Mouse (Mus musculus) heart, postnatal 10 days (tissue): ENCODE measurements around the gene Mrpl48. TPM values are rescaled to one million over a fixed set of nuclear protein-coding genes. Genes with fewer than 3 reads are reported as not detected.
"Not testable (repeated sequence)": the region's sequence is repeated elsewhere in the genome, so short reads cannot be mapped to it uniquely, and the experiment has no call there.

Experiments
- DNase-seq, 2 experiments: peaks; one replicate each; pipeline ENCODE4 v3.0.0; 2021
- intact Hi-C: fragments of 180-260 bp; cut with DNase I; formaldehyde crosslinking; loops from one replicate; pipeline ENCODE4 v1.15.1; 2025
- total RNA-seq, 2 experiments: library from RNA; stranded (reverse); gene quantifications; 2 replicates each; pipeline ENCODE4 v1.2.3; 2021

The Mrpl48 gene
- total RNA-seq, 2 experiments from 2014 or later = 70.3 to 70.4 TPM

DNA sequence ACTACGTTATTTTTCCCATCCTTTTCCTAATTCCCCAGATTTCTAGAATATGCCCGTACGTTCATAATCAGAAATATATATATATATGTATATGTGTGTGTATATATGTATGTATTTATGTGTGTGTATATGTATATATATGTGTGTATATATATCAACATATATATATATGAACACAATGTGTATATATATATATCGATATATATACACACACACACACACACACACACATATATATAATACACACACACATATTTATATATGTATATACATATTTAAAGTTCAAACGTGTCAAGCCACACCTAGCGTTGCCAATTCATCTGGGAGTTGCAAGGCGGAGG, 17.6 kb downstream of the Mrpl48 start:
- intact Hi-C loops = no loop called here
- DNase-seq = no peak

DNA sequence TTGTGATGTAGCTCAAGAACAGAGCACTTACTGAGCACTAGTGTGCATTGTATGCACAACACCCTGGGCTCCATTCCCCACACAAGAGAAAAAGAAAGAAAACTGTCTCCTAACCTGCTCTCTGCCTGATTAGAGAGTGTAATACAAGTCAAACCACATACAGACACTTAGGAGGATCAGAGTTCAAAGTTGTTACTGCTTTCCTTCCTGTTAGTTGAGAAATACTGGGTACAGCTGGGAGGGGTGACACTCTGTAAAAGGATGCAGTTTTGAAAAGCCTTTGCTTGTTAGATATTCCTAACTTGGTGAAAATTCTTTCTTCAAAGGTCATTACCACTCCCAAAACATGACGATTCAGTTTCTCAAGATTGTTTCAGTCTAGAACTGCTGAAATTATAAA, 18.3 kb downstream of the Mrpl48 start:
- intact Hi-C loops = no loop called here
- no peak for DNase-seq

DNA sequence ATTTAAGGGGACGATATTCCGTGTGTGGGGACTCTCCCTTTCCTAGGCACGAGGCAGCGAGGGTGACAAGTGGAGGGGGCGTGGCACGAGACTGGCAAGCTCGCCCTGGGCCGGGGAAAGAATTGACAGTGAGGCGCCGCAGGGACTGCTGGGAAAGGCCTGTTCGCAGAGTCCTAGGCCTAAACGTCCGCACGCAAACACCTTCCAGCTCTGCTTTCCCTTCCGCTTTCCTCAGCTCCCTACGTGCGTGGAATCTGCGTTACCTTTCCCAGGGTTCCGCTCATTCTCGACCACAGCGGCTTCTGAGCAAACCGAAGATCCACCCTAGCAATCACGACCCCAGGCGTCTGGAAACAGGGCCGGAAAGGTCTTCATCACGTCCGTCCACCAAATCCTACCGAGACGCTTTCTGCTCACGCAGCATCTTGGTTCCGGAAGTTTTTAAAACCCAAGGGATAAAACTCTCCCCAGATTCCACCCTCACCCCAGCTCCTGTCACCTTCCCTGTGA, 25.3 kb downstream of the Mrpl48 start:
- intact Hi-C loops = loop anchor here (2.0 to 5.0 kb wide), 2 partner anchors 24 to 45 kb away; partner anchors contain the start of genes Coa4 and Rab6a
- DNase-seq = peak; percentile 93 to 94

DNA sequence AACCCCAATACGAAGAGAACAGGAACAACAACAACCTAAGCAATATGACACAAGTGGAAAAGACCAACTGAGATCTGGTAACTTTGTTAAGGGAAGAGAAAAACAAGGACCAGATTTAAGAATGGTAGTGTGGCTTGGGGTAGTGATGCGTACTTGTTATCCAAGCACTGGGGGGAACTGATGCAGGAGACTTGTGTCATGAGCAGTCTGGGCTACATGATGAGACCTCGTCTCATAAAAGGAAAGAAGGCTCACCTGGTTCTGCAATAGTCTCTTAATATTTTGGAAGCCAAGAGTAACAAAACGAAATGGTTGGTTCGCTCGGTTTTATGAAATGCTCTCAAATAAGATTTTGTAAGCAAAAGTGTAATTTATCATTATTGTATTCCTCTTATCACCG, 25.9 kb downstream of the Mrpl48 start:
- intact Hi-C loops = loop anchor here (2.0 to 5.0 kb wide), 2 partner anchors 25 to 45 kb away; partner anchors contain the start of genes Coa4 and Rab6a
- no peak for DNase-seq

DNA sequence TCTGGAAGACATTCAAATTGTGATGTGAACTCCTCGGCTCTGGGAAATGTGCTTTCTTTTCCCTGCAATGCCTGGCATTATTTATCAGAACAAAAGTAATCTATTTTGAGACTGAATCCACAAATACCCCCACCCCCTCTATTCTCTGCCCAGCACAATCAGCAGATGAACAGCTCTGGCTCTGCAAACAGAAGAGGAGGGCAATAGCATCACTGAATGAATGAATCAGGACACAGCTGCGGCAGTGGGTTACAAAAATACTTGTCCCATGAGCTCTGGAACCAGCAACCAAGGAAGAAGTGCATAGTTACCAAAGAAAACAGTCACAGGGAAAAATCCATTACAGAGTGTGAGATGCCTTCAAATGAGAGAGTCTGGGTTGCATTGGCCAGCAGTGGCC, 29.3 kb downstream of the Mrpl48 start:
- intact Hi-C loops = no loop called here
- DNase-seq = no peak

DNA sequence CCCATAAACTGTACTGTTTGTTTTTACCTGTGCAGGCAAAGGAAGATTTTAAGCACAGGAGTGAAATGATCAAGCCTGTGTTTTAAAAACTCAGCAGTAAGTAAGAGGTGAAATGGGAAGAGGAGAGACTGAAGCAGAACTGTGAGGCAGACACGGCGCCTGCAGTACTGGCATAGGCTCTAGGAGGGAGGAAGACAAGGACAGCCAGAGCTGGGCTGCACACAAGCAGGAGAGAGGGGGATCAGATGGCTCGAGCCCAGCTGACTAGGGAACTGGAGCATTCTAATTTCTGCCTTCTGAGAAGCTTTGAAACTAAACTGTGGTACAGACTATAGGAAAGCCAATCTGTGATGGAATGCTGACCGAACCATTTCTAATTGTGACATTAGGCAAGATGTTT, 35.4 kb downstream of the Mrpl48 start:
- intact Hi-C loops = no loop called here
- DNase-seq = no peak

DNA sequence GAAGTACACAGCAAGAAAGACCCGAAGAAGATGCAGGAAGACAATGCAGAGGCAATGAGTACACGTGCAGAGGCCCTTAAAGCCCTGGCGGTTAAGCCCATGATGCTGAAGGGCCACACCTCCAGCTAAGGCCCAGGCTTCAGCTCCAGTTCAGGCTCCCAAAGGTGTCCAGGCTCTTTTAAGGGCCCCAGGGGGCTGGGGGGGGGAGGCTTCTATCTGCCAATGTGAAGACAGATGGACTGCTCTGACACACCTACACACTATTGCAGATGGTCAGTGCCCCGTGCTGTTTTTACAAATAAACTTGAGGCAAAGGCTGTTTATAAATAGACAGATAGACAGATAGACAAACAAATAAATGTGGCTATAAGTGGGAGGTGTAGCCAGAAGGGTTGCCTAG, 36.0 kb downstream of the Mrpl48 start:
- intact Hi-C loops = no loop called here
- DNase-seq = no peak

DNA sequence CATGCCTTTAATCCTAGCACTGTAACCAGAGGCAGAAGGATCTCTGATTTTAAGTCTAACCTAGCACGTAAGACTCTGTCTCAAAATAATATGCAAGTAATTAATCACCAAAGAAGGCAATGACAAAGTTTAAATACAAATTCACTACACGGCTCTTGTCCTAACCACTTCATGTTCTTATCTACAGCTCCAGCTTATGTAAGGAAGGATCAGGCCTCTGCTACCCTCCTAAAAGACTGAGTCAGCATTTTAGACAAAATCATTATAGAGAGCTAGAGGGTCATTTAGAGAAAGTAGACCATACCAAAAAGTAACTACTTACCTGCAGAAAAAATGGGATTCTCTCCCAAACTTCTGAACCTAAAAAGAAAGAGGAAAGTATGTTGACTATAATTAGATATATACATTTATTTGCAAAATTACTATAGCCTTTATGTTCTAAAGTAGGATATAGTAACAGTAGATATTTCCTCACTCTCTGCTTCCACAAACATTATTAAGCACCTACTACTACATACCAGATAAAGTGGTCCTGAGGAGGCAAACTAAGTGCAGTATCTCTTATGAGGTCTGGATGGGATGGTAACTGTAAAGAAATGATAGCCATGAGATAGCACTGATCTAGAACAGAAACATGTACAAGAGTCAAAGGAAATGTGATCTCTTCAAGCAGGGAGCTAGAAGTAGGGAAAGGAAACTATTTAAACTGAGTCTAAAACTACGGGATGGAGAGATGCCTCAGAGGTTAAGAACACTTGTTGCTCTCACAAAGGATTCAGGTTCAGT, 37.0 kb downstream of the Mrpl48 start:
- DNase-seq = no peak
- intact Hi-C loops = no loop called here

DNA sequence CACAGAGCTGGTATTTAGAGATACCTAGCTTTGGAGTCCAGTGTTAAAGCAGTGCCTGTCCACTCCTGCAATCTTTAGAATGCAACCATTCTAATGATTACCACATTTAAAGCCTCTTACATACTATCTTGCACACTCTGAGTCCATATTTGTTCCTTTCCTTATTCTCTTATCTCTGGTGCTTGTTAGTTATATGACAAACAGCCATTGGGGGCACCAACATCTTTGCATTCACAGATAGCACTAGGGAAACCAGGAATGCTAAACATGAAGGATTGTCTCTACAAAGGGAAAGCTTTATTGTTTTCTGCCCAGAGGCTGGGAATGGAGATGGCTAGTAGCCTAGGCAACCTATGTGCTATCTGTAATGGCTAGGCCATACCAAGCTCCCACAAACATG, 38.2 kb downstream of the Mrpl48 start:
- intact Hi-C loops = no loop called here
- no peak for DNase-seq

DNA sequence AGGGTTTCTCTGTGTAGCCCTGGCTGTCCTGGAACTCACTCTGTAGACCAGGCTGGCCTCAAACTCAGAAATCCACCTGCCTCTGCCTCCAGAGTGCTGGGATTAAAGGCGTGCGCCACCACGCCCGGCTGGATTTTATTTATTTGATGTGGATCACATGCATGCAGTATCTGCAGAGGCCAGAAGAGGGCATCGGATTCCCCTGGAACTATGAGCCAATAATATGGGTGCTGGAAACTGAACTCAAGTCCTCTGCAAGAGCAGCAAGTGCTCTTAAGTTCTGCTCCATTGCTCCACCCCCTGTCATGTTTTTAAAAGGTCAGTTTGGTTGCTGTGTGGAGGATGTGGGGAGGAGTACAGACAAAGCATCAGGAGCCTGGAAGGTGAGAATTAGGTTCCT, 40.9 kb downstream of the Mrpl48 start:
- intact Hi-C loops, DNase-seq: not testable (repeated sequence)

DNA sequence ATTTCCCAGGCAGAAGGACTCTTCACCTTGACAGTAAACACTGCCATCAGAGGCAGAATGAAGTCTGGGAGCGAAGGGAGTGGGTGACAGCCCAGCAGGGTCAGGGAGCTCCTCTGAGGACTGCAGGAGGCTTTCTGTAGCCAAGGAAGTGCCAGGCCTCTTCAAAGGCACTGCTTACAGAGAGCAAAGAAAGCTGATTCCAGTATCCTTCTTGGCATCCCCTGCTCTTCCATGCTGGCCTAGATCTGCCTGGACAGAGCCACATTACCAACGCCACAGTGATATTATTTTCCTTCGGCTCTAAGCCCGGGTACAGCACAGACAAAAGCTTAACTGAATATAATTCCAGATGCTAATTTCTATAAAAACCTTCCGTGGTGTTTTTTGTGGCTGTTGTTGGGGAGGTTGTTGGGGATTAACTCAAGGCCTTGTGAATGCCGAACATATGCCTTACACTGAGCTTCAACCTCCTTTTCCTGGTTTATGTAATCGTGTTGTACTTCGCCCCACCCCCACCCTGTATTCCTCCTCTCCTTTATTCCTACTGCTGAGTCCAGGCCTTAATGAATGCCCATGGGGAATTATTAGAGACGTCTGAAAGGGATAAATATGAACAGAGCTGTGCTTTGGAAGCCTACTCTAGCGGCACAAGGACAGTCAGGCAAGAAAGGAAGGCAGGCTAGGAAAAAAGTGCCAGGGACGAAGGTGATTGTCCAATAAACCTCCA, 46.1 kb downstream of the Mrpl48 start:
- no peak for DNase-seq
- intact Hi-C loops = no loop called here

DNA sequence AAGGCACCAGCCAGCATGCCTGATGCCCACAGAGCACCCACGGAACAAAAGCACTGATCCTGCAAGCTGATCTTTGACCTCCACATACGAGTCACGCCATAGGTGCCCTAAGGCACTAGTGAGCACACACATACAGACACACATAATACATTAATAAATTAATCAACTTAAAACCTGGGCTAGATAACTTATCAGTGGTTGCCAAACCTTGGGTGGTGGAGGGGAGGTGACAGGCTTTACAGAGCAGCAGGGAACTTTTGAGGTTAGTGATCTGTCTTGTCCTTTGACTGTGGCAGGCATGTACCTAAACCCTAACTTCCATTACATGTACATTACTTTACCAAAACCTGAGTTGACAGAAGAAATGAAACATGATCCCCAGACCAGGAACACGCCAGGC, 48.8 kb downstream of the Mrpl48 start:
- intact Hi-C loops = no loop called here
- DNase-seq = no peak

DNA sequence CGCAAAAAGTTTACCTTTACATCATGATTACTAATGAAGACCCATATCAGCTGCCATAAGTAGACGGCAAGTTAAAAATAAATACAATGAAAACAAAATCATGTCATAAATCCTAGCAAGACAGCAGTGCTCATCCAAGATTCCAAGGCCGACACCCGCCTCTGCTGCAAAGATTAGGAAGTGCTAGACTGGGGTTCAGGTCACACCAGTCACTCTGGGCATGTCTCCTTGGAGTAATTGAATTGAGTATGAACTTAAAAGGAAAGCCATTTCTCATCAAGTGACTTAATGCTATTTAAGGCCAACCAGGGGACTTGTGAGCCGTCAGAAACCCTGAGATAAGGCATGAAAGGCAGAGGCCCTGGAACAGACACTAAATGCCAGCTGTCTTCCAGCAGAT, 50.9 kb downstream of the Mrpl48 start:
- intact Hi-C loops = no loop called here
- DNase-seq = no peak

DNA sequence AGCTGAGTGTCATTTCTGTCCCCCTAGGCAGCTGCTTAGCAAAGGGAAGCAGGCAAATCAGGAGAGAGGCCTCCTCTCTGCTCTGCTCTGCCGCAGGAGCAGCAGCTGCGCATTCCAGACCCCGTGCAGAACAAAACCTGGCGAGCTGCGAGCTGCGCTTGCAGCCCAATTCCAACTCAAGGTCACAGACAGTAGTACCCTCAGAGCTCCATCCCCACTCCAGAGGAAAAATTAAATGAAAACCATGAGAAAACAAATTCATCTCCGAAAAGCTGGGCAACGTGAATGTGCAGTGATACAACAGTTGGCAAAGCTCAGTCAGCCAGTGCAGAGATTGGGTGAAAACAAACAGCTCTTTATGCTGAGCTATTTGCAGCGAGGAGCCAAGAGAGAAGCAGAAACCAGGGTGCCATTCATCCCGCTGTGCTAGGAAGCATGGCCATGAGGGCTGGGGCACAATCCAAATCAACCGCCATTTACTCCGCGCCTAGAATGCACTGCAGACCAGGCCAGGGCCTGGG, 52.6 kb downstream of the Mrpl48 start:
- intact Hi-C loops = no loop called here
- DNase-seq = peak; percentile 51 to 56

DNA sequence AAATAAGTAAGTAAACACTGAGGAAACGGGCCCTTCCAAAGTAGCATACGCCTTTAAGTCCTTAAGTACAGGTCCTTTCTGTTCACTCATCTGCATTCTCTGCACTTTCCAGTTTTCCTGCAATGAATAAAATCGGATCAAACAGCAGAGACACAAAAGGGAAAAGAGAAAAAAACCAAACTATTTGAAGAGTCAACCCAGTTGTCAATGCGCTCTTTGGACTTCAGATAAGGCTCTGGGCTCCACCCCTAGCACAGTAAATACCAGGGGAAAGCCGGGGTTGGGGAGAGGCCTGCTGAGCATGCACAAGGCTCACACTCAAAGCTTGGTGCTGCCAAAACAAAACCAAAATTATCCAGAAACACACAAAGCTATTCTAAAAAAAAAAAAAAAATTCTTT, 53.2 kb downstream of the Mrpl48 start:
- intact Hi-C loops = no loop called here
- peak in 1 of 2 experiments; percentile 19 for DNase-seq

DNA sequence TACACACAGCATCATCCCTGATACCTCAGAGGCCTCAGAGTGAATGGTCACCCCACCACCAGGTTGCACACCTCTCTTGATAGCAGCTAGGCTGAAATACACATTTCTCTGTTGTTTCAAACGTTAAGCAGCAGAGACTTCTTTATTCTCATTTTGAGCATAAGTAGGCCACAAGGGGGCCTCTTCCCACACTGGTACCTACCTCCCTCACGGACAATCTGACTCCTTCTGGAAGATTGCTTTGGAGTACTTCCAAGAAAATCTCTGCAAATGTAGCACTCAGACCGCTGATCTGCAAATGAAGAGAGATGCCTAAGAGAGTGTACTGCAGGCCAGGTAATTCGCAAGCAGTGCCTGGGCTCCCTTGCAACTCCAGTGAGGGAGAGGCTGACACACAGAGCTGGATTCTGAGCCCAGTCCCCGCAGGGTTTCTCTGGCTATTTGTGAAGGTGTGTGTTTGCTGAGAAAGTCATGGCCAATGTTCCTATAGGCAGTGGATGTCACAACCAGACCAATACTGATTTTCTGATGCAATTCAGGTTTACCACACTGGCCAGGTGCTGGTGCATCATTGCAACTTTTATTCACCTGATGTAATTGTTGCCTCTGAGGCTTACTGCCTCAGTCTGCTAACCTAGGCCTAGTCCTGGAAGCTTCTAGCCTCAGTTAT, 57.6 kb downstream of the Mrpl48 start:
- intact Hi-C loops = no loop called here
- DNase-seq = peak; percentile 38 to 57

DNA sequence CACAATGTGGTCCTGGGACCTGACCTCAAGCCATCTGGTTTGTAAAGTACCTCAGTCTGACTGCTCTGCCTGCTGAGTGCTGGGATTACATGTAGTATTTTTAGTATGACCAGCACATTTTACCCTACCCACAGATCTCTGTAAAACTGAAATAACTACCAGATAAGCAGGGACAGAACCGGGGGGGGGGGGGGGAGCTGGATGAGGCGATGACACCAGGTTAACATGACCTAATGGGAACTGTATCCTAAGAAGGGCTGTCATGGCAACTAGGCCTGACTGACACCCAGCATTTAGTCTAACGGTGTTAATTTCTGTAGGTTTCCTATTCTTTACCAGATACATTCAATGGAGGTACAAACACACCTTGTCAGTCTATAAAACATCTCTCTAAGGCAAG, 58.3 kb downstream of the Mrpl48 start:
- DNase-seq = no peak
- intact Hi-C loops = no loop called here

DNA sequence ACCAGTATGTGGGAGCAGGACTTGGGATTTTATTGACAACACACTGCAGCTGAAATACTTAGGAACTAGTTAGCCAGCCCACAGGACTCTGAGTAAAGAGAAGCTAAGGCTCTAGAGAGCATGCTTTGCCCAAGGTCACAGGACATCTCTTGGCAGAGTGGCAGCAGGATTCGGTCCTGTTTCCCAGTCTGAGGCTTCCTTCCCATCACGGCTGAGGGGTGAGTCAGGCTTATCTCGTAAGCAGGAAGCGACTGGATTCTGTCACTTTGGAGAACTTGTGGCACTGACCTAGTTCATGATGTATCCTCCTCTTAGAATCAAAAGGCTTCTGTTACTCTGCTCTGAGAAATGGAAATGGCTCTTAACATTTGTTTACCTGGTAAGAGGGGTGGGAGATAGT, 60.5 kb downstream of the Mrpl48 start:
- intact Hi-C loops = no loop called here
- peak in 1 of 2 experiments; percentile 15 for DNase-seq

DNA sequence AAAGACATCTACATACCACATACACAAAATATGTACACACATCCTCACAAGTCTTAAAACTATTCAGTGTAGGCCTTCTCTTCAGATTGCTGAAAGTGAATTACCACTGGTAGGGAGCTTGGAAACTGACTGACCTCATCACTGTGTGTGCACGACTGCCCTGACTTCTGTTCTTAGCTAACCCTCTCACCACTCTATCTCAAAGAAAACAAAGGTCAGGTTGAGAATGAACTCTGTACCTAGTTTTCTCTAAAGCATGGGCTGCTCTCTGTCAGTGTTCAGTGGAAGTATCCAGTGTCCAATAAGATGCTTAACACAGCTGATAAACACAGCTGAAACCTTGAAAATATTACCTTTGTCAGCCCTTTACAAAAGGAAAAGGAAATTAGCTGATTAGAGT, 63.7 kb downstream of the Mrpl48 start:
- no peak for DNase-seq
- intact Hi-C loops = no loop called here

DNA sequence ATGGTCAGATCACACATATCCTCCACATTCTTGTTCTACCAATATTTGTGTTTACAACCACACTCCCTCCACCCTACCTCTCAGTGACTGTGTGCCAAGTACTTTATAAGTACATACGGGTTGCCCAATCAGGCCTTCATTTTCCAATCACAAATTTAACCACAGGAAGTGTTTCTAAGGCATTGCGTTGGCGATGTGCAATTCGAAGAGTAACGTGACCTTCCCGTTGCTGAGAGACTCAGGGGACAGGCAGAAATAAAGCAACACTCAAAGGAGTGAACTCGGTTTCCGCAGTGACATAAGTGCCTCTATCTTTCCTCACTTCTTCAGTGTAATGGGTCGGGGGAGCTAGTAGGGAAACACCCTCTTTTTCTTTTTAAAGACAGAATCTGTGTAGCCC, 68.6 kb downstream of the Mrpl48 start:
- intact Hi-C loops = loop anchor here (5.0 kb wide), 1 partner anchor 43 kb away; no protein-coding TSS in a partner anchor
- DNase-seq = no peak

DNA sequence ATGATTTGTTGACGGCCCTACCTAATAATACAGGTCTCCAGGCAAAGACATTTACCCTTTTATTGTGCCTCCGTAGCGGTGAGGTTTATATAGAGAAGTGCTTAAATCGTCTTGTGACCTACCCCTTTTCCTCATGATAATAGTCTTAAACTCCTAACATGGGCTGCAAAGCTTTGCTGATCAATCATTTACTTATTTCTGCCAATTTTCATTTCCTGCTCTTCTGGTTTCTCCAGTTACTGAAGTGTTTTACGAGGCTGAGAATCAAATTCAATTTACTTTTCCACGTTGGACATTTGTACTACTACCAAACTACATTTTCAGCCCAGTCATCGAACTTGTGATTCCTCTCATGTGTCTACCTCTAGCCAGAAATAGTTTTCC, 70.6 kb downstream of the Mrpl48 start:
- intact Hi-C loops = loop anchor here (5.0 kb wide), 1 partner anchor 45 kb away; no protein-coding TSS in a partner anchor
- no peak for DNase-seq
